Mouse (Mus musculus): ENCODE measurements around the gene Pdpk1.
A peak's percentile ranks its signal among the peaks of the same experiment; 100 is the strongest.

DNA sequence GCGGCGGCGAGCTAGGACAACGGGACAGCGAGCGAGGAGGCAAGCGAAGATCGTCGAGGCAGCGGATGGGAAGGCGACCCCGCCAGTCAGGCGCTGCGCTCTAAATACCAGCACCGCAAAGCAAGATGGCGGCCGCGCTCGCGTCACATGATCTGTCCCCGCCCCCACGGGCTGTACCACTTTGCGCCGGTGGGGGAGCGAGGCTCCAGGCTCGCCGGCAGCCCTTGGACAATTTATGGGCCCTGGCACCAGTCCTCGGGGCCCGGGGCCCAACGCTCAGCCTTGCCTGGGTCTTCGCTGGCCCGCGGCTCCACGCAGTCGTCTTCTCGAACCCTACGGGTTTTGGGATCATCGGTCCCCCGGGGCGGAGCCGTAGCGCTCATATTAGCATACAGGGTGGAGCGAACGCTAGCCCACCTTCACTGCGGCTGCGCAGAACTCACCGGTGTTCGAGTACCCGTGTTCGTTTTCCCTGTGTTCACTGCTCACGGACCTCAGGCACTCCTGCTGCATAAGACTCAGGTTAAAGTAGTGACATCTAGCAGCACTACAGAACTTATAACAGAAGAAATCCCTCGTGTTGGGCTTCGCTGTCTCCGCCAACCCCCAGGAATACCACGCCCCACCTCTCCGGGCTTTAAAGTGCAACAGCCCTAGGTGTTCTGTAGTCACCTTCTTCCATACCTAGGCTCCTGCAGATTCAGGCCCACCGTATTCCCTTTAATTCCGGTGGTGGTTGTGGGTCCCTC lies 18.8 kb upstream of the Pdpk1 start, which contains the start of gene Atp6v0c:
- TF ChIP-seq POLR2A (IDR thresholded peaks at IDR 0.05; ENCODE audit: low read depth, low read length) (peak; percentile 76; the same call in 1 of the 2 replicates), CTCF (IDR thresholded peaks at IDR 0.05; ENCODE audit: extremely low read depth, insufficient read length, insufficient replicate concordance, low read depth, low read length) (no peak)

Measured in small intestine, adult 2 months (tissue).